Mouse (Mus musculus) left cerebral cortex, postnatal 4 days (tissue): ENCODE results near the gene Zmiz1. TPM values are rescaled to one million over a fixed set of nuclear protein-coding genes. Genes with fewer than 3 reads are reported as not detected.

Source experiments
- DNase-seq: peaks from one replicate; pipeline ENCODE4 v3.0.0-alpha.2; 2022
- intact Hi-C: fragments of 180-260 bp; cut with DNase I; formaldehyde crosslinking; loops from one replicate; pipeline ENCODE4 v1.15.1; 2025
- total RNA-seq, 2 experiments: library from RNA; stranded (reverse); gene quantifications; 2 replicates each; pipeline ENCODE4 v1.2.3; 2021

Zmiz1 gene
- total RNA-seq, 2 experiments from 2014 or later = 149 to 152 TPM

DNA sequence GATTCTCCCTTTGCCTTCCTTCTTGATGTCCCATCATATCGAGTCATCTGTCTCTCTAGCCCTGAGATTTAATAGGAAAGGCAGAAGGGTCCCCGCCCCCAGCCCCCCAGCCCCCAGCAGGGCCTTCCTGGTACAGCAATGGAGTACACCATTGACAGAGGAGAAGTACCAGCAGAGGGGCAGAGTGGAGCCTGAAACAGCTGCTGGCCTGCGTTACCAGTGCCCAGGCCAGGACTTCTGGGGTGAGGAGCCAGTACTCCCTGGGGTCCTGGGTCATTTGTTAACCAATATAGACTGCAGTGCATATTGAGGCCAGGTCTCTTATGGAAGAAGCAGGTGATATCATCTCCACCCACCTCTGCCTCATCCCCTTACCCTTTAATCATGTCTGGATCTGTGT lies 51.4 kb downstream of the Zmiz1 start:
- DNase-seq = no peak
- intact Hi-C loops = no loop called here

DNA sequence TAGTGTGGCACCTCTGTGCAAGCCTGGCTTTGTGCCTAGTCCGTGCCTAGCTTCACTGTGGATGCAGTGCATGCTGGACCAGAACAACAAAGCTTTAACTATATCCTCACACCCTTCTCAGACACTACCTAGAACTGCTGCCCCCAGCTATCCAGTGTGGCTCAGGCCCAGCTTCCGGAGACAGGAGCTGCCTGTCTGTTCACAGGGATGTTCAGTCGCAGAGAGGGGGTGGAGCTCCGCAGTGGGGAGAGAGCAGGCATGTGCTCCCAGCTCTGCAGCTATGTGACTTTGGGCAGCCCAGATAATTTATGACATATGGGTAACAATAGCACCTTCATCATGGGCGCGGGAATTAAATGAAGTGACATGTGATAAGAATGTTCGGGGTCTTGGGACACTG lies 52.0 kb downstream of the Zmiz1 start:
- no peak for DNase-seq
- intact Hi-C loops = no loop called here

DNA sequence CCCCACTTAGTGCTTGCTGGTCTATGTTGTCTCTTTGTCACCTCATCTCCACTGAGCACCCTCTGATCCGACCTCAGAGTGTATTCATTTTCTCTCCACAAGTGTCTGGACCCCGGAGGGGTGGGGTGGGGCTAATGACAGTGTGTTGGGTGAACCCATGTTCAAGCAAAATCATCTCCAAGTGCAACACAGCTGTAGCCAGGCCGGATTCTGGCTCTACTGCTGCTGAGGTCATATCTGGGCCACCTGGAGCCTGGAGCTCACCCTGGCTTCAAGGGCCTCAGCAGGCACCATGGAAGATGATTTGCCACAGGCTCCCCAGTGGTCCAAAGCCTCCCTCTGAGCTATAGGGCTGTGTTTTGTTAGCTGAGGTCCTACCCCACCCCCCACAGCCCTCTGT lies 52.6 kb downstream of the Zmiz1 start:
- no peak for DNase-seq
- intact Hi-C loops = no loop called here

DNA sequence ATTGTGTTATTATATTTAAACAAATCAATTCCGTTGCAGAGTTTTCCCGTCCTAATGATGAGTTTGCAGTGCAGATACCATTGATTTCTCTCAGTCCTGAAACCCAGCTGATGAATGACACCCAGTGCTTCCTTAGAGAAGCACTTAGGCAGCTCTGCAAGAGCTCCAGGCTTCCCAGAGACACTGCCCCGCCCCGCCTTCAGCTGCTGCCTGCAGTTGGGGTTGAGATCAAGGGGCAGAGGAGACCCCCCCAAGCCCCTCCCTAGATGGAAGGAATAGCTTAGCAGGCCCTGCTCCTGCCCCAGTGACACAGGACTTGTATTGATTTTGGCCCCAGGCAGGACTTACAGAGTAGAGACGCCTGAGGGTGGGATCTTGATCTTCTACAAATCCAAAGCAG lies 53.0 kb downstream of the Zmiz1 start:
- intact Hi-C loops = no loop called here
- no peak for DNase-seq

DNA sequence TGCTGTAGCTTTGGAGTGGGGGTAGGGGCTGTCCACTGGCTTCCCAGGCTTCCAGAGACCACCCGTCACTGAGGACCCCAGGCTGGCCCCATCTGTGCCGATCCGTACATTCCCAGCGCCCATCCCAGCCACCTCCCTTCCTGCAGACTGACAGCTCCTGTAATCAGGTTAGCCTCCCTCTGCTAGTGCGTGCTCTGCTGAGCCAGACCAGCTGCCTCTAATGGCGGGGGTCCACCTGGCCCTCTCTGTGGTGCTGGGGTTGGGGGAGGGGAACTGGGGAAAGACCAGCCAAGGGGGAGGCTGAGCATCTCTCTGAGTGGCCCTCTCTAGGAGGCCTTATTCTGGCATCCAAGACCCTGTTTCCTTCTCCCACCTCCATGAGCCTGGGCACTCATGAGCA lies 53.8 kb downstream of the Zmiz1 start:
- intact Hi-C loops = no loop called here
- peak; percentile 73 for DNase-seq

DNA sequence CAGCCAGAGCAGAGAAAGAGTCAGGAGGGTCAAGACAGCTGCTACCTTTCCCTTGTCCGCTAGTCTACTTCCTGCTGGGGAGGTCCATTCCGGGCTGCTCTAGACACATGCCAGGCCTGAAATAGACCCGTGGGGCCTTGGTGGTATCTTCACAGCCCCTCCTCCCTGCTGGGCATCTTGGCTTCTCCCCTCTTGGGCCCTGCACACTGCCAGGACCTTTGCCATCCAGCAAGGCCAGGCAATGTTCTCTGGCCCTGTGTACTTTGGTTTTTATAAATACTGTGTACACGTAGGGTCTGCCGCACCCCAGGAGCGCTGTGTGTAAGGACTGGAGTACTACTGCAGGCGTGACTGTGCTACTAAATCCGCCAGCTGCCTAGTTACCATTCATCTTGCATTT lies 54.5 kb downstream of the Zmiz1 start:
- intact Hi-C loops = no loop called here
- no peak for DNase-seq

DNA sequence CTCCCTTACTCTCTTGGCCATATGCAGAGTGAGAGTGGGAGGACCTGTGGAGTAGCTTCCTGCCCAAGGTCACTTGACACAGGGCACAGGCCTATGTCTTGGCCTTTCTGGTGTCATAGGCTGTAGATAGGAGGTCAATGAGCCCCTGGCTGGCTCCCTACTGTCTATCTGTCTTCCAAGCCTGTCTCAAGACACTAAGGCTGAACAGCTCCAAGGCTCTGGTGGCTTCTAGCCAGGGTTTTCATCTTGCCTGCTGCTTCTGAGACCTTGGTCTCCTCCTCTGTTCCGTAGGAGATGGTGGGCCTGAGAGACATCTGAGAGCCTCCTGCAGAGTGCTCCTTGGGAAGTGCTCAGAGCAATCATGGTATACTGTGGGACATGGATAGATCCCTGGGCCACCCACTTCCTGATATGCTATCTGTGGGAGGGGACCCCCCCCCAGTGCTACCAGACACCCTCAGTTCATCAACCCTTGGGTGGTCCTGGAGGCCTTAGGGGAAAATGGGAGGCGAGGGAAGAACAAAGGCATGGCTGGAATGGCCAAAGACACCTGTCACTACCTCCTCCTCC lies 56.0 kb downstream of the Zmiz1 start:
- no peak for DNase-seq
- intact Hi-C loops = no loop called here

DNA sequence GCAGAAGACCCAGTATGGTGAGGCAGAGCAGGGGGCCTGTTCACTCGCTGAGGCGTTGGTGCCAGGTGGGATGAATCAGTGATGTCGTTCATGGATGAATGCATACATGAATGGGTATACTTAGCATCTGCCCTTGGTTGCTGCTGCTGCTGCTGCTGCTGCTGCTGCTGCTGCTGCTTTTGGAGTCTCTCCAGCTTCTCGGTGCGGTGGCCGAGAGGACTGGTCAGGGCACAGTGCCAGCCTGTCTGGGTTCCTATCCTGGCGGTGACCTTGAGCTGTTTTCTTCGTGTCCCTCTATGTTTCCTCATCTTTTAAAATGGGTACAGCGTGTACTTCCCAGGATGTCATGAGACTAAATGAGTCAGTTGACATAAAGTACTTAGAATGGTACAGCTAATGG lies 56.9 kb downstream of the Zmiz1 start:
- intact Hi-C loops = no loop called here
- DNase-seq = peak; percentile 75

DNA sequence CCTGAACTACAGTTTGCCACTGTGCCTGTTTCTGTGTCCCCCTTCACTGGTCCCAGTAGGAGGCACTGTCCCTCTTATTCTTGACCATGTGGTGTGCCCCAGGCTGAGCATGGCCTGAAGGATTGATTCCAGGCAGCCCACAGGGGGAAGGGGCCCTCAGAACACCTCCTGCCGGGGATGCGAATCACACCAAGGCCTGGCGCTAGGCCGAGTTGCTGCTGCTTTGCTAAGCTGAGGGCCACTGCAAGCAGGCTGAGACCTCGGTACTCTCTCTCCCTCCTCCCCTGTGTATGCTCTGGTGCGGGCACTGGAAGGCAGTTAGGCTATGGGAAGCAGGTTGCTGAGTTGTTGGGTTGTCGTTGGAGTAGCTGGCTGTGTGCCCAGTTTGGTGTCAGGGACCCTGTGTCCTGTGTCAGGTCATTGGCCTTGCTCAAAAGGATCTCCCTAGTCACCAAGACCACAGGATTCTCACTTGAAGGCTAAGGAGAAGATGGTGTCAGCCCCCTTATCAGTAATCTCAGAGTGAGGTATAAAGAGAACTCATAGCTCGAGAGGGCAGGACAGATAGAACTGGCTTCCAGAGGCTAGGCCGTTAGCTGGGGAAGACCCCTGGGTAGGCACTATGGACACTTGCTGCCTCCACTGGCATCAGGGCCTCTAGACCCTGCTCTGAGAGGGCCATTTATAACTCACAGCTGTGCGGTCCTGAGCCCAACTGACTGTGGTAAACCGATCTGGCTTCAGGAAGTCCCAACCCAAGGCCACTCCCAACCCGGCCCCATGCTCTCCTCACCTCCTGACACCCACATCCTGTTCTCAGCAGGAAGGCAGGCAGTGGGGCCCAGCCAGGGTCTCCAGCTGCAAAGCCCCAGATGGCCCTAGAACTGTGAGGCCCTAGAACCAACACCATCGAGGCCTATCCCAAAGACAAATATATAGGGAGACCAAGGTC lies 57.9 kb downstream of the Zmiz1 start:
- DNase-seq = peak; percentile 76
- intact Hi-C loops = no loop called here

DNA sequence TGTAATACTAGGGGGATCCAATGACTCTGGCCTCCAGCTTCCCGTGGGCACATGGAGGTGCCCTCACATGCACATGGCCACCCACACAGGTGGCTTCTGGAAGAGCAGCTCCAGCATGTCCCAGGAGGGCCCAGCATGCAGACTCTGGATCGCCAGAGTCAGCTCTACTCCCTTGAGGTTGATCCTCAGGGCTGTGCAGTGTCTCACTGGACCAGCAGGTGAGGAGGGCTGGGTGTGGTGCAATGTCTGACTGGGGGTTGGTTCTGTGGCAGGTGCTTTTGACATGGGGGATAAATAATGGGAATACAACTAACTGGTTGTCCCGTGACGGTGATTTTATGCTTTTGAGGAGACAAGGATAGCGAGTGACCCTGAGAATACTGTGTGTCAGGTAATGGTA lies 59.7 kb downstream of the Zmiz1 start:
- DNase-seq = no peak
- intact Hi-C loops = no loop called here

DNA sequence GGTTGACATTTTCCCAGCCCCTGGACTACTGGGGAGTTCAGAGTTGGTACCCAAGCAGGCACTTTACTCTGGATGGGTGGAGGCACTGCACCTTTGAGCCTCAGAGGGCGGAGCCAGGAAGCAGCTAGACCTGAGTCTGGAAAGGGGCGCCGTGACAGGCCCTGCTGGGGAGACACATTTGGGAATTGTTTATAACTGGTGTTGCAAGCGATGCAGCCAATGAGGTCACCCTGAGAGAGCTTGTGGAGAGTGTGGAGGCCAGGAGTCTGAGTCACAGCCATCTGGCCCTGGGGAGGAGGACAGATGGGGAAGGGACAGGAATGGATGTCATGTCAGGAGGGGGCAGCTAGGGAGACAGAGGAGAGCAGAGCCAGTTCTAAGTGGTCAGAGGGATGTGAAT lies 60.7 kb downstream of the Zmiz1 start:
- DNase-seq = peak; percentile 70
- intact Hi-C loops = no loop called here

DNA sequence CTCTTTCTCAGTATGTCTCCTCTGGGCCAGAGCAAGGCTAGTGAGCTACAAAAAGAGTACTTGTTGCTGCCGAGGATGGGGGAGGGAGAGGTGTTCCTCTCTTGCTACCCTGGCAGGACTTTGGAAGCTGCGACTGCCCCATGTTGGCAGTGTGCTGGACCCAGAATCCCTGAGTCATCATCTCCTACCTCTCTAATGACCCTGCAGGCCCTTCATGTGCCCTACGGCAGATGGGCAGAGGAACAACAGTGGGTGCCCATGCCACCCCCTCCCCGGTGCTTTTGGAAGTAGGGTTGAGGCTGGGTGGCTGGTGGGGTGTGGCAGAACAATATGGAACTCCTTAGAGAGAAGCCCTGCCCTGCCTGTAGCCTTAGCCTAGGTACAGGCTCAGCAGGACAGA lies 61.6 kb downstream of the Zmiz1 start:
- DNase-seq = no peak
- intact Hi-C loops = no loop called here

DNA sequence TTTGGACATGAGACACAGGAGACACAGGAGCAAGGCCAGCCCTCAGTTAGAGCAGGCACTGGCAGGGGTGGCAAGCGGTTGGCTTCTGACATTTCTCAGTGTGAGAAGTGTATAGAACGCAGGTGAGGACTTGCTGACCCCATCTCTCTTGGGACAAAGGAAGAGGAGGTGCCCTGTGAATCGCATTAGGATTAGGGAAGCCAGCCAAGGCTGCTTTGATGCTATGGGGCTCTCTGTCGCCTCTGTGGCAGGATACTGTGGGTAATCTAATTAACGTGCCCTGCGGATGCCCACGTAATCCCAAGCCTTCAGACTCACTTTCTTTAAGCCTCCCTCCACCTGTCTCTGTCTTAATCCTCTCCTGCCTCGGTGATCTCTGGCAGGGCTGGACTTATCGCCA lies 62.0 kb downstream of the Zmiz1 start:
- DNase-seq = no peak
- intact Hi-C loops = no loop called here

DNA sequence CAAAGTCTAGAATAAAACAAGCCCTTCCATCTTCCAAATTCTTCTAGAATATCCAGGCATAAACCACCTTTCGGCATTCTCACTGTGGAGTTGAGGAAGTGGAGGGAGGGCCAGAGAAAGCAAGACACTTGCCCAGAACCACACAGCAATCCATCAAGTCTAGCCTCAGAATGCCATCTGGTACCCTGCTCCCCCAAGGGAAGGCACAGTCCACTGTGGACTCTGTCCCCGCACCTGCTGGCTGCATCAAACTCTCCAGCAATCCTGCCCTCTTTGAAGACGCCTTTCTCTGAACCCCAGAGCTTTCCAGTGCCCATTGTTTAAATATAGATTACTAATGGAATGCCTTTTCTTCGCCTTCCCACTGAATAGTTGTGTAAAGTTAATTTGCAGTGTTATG lies 62.5 kb downstream of the Zmiz1 start:
- DNase-seq = no peak
- intact Hi-C loops = no loop called here

DNA sequence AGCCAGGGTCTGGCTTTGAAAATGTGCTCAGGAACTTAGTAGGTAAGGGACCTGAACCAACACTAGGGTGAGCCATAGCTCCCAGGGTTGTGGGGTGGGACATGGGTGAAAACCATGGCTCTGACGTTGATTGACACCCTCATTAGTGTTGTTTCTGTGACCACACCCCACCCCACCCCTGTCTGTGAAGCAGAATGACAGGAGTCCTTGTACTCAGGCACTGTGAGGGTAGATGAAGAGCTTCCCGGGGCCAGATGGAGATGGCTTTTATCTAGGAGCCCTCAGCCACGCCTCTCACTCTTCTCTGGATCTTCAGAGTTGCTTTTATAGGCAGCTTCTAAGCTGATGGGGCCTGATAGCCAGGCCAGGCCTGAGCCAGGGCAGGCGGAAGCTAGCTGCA lies 63.4 kb downstream of the Zmiz1 start:
- intact Hi-C loops = no loop called here
- no peak for DNase-seq

DNA sequence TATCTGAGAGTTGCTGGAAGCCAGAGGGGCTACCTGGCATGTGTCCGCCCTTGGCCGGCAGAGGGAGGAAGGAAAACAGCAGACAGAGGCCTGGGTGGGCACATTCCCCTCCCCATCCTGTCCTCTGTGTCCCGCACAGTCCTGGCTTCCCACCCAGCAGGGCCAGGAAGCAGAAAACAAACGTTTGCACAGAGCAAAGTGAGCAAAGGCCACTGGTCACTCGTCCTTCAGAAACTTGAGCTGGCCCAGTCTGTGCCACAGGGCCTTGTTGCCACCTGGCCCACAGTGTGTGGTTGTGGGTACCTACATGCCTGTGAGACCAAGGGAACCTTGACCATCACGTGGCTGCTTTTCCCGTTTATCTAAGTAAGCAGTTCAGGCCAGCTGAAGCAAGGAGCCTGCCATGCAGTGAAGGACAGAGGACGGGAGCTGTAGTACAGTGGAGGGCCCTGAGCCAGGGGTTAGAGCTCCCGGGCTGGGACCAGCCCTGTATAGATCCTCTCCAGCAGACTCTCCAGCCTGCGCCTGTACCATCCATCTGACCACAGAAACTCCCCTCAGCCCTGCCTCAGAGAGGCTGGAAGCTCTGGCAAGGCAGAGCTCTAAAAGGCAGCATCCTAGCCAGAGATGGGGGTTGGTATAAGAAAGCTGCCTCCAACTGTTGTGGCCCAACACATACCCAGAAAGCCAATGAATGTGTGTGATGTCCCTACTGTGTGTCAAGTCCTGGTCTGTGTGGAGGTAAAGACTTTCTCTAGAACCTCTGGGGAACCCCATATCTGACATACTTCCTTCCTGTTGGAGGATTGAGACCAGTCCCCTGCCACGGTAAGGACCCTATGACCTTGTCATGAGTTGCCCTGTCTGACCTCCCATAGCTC lies 64.5 kb downstream of the Zmiz1 start:
- DNase-seq = peak; percentile 62
- intact Hi-C loops = no loop called here

DNA sequence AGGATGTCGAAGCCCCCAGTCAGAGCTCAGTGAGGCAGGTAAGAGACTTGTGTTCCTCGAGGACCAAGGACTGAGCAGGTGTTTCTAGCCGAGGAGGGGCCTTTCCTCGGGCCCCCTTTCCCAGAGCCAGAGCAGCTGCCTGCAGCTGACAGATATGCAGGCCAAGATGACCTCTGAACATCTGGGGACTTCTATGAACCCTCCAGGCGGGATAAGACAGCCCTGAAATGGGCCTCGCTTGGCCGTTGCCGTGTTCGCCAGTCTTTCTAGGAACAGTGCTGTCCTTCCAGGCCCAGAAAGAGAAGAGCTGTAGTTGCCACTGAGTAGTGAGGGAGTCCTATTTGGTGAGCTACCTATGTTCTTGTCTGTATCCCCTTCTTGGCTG lies 65.1 kb downstream of the Zmiz1 start:
- intact Hi-C loops = no loop called here

DNA sequence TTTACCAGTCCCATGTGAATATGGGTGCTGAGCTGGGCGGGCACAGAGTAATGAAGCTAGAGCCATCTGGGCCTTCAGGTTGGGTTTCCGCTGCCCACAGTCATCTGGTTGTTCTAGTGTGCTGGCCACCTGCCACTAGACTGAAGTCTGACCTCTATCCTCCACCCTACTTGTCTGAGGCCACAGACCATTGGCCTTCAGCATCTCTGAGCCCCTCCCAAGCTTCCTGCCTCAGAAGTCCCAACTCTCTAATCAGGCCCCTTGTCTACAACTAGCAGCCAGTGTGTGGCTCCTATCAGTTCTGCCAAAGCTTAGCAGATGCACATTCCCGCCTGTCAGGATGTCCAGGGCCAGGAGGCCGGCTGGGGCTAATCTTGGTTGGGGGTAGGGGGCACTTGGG lies 65.9 kb downstream of the Zmiz1 start:
- no peak for DNase-seq
- intact Hi-C loops = no loop called here

More for the DNA sequence above, 65.1 kb downstream of the Zmiz1 start:
- DNase-seq = no peak

DNA sequence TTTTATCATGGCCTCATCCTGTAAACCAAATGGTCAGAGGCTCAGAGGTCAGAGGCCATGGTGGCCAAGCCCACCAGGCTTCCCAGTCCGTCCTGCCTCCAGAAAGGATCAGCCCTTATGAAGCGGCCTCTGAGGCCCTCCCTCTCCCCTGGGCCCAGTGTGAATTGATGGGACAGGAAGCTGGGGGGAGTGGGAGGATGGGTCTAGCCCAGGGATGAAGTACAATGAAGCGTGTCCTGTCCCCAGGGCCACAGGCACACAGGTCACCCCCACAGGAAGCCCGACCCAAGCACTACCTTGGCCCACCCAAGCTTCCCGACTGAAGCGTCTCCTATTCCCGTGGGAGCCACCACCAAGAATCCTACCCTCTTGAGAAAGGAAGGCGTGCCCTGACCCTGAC lies 66.7 kb downstream of the Zmiz1 start:
- intact Hi-C loops = no loop called here

DNA sequence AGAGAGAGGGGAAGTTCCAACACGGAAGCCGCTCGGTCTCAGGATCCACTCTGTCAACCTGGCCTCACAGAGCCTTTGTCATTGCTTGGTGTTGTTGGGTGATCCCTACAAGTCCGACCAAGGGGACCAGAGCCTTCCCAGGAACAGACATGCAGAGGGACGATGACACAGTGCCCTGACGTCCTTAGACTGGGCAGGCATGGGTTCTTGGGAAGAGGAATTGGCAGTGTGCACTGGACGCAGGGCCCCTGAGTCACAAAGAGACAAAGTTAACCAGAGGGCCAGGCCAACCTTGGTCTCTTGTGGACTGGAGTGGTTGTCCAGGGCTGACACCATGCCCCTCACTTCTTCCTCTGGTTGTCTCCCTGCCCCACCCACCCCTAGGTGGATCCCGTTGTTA lies 67.9 kb downstream of the Zmiz1 start:
- intact Hi-C loops = no loop called here
- no peak for DNase-seq

More for the DNA sequence above, 66.7 kb downstream of the Zmiz1 start:
- DNase-seq = no peak

DNA sequence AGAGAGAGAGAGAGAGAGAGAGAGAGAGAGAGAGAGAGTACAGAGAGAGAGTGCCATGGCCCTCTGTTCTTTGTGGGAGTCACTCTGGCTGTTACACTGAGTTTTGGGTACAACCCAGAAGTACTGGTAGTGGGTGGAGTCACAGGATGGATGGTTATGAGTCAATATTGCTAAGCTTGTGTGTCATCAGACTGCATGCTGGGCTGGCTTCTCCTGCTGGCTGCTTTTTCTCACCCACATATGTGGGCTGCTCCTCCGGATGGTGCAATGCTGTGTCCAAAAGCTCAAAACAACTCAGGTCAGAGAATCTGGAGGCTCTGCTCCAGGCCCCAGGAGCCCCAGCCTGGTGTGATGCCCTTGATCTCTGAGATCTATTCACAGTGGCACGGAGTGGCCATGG lies 68.3 kb downstream of the Zmiz1 start:
- no peak for DNase-seq
- intact Hi-C loops = no loop called here

DNA sequence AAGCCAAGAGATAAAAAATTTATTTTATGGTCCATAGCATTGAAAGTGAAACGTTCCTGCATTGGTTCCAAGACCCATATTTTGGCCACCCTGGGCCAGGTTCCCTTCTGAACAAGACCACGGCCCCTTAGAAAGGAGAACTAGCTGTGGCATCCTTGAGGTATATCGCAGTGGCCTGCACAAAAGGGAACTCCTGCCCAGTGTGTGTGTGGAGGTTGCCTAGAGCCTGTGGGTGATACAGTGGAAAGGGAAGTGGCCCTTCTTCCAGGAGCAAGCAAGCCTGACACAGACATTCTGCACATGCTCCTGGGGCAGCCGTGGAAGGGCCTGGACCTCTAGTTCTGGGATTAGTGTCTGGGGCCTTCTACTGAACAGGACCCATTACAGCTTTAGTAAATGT lies 71.4 kb downstream of the Zmiz1 start:
- DNase-seq = no peak
- intact Hi-C loops = no loop called here
